Mouse (Mus musculus) hindlimb bud, embryonic 11.5 days (tissue): ENCODE data around the gene Vps9d1.
A peak's percentile ranks its signal among the peaks of the same experiment; 100 is the strongest.
"Not testable (repeated sequence)": the region's sequence is repeated elsewhere in the genome, so short reads cannot be mapped to it uniquely, and the experiment has no call there.

Experiments
- DNase-seq: peaks from one replicate; pipeline ENCODE4 v3.0.0-alpha.2; 2012; ENCODE audit warnings: low read depth, low spot score; ENCODE audit errors: extremely low spot score

Gene Vps9d1

GRCm38 (mm10) chr8:123224278-123225266, 29.6 kb downstream of the Vps9d1 start, which contains the start of gene Cdk10:
TSS of gene Cdk10 (plus strand) at chr8:123224842.
- DNase-seq = peak; percentile 79

- DNase-seq = no peak
Measured at GRCm38 (mm10) chr8:123220917-123221316, 33.2 kb downstream of the Vps9d1 start.

- no peak for DNase-seq
Measured at GRCm38 (mm10) chr8:123215430-123215829, 38.7 kb downstream of the Vps9d1 start.

- DNase-seq = no peak
Measured at GRCm38 (mm10) chr8:123213118-123213772, 40.9 kb downstream of the Vps9d1 start.

GRCm38 (mm10) chr8:123212321-123213117, 41.6 kb downstream of the Vps9d1 start, which contains the start of the genes Chmp1a and Spata33:
TSS of gene Chmp1a (minus strand) at chr8:123212763.
TSS of gene Spata33 (plus strand) at chr8:123212832.
- DNase-seq = peak; percentile 79

GRCm38 (mm10) chr8:123211876-123212275, 42.3 kb downstream of the Vps9d1 start:
- DNase-seq = no peak

- DNase-seq = no peak
Measured at GRCm38 (mm10) chr8:123203571-123203970, 50.6 kb downstream of the Vps9d1 start.

- DNase-seq = peak; percentile 88
Measured at GRCm38 (mm10) chr8:123202288-123202687, 51.9 kb downstream of the Vps9d1 start.

GRCm38 (mm10) chr8:123199864-123200263, 54.3 kb downstream of the Vps9d1 start:
- DNase-seq = no peak

GRCm38 (mm10) chr8:123197016-123197415, 57.1 kb downstream of the Vps9d1 start:
- DNase-seq = not testable (repeated sequence)

GRCm38 (mm10) chr8:123193771-123194170, 60.4 kb downstream of the Vps9d1 start:
- no peak for DNase-seq
